Mouse (Mus musculus) forebrain, embryonic 13.5 days (tissue): ENCODE measurements at regions not wholly inside any gene's neighbourhood (a gene's known extent, or its start where the extent isn't known, plus 50 kb on each side); places are given as distances from the start of the nearest gene placed in this dataset.
A peak's percentile ranks its signal among the peaks of the same experiment; 100 is the strongest.

Experiments
- ATAC-seq: fragments of 200-750 bp; cut with Nextera tagmentation; 2 replicates; pipeline ENCODE4 v1.8.0; 2017
- H3K27ac ChIP-seq: fragments of 300-500 bp; sonication (generic); 2 replicates; pipeline ENCODE4 v1.5.1; 2015; ENCODE audit warnings: inconsistent platforms, mild to moderate bottlenecking, moderate library complexity
- H3K27me3 ChIP-seq: fragments of 300-500 bp; sonication (generic); 2 replicates; pipeline ENCODE4 v1.6.1; 2015; ENCODE audit warnings: mild to moderate bottlenecking, inconsistent platforms
- H3K36me3 ChIP-seq: fragments of 300-500 bp; sonication (generic); 2 replicates; pipeline ENCODE4 v1.6.1; 2015; ENCODE audit warnings: mild to moderate bottlenecking, inconsistent platforms; ENCODE audit not compliant: poor library complexity, severe bottlenecking
- H3K4me1 ChIP-seq: fragments of 300-500 bp; sonication (generic); 2 replicates; pipeline ENCODE4 v1.6.1; 2015; ENCODE audit warnings: inconsistent platforms
- H3K4me2 ChIP-seq: fragments of 300-500 bp; sonication (generic); 2 replicates; pipeline ENCODE4 v1.6.1; 2015; ENCODE audit warnings: inconsistent platforms, mild to moderate bottlenecking, moderate library complexity
- H3K4me3 ChIP-seq: fragments of 300-500 bp; sonication (generic); 2 replicates; pipeline ENCODE4 v1.5.1; 2015; ENCODE audit warnings: mild to moderate bottlenecking, inconsistent platforms
- H3K9ac ChIP-seq: fragments of 300-500 bp; sonication (generic); 2 replicates; pipeline ENCODE4 v1.6.1; 2015; ENCODE audit warnings: mild to moderate bottlenecking, inconsistent platforms
- H3K9me3 ChIP-seq: fragments of 300-500 bp; sonication (generic); replicated peaks from 2 replicates; pipeline ENCODE4 v1.6.1; 2016; ENCODE audit warnings: inconsistent platforms
- WGBS: fragments of 180-500 bp; shearing (Covaris S2); methylation state at CpG from one replicate; pipeline ENCODE4 v1.1.7; 2015; 5-methylcytosine and 5-hydroxymethylcytosine counted together

DNA sequence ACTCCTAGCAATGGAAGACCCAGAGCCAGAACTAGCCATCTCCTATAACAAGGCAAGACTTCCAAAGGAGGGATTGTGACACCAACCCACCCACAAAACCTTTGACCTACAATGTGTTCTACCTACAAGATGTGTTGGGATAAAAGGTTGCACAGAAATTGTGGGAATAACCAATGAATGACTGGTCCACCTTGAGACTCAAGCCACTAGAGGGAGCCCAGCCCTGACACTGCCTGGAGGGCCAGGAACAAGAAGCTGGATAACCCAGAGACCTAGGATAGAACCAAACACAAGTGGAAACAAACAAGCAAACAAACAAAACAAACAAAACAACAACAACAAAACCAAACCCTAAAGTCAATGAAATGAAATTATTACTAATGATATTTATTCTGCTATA, 288.8 kb downstream of the Dchs2 start:
- ATAC-seq: no peak
- Histone ChIP-seq H3K27ac (no peak overlapping the region), H3K9ac (no peak overlapping the region), H3K4me1 (no peaks in the 10 kb centered on the region), H3K27me3 (no peaks in the 10 kb centered on the region), H3K36me3 (no peaks in the 10 kb centered on the region), H3K4me3 (no peak overlapping the region), H3K4me2 (no peak overlapping the region), H3K9me3 (no peaks in the 10 kb centered on the region)

DNA sequence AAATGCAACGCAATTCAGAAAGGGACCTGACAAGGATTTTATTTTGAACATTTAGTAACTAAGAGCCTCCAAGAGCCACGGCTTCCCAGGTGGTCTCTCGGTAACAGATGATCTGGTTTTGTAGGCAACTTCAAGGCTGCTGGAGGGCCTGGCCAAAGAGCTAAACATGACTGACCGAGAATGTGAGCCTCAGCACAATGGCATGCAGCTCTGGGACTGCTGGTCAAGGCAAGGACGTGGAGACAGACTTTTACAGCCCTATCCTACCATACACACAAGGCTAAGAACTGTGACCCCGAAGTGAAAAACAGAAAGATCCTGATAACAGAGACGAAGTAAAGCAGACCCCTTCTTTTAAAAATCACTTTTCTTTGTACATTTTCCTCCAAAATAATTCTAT, 296.5 kb downstream of the Dchs2 start:
- no peaks in the 10 kb centered on the region for H3K27me3 ChIP-seq
- no peak overlapping the region for H3K27ac ChIP-seq
- H3K36me3 ChIP-seq: no peaks in the 10 kb centered on the region
- H3K9me3 ChIP-seq: no peaks in the 10 kb centered on the region
- no peak overlapping the region for H3K4me2 ChIP-seq
- H3K4me1 ChIP-seq: no peaks in the 10 kb centered on the region
- no peak overlapping the region for H3K9ac ChIP-seq
- ATAC-seq: no peak
- WGBS: 62% methylated on average over 7 of the region's 7 CpGs
- H3K4me3 ChIP-seq: no peak overlapping the region

DNA sequence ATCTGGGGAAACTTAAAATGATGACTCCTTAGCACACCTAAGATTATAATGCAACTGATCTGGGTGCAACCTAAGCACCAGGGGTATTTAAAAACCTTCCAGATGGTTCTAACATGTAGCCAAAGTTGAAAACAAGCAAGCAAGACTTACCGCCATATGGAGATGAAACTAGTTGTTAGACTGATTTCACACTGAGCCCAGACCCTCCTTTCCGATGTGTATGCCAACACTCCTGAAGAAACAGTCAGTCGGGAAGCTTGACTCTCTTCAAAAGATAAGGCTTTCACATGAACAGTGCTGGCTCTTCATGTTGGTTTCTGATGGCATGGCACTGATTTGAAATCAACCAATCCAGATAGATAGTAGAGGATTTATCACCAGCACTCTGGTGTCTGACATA, 301.6 kb downstream of the Dchs2 start:
- Histone ChIP-seq H3K4me1 (no peaks in the 10 kb centered on the region), H3K27me3 (no peaks in the 10 kb centered on the region), H3K9ac (no peak overlapping the region), H3K36me3 (no peaks in the 10 kb centered on the region), H3K9me3 (no peaks in the 10 kb centered on the region), H3K4me3 (no peak overlapping the region), H3K27ac (peak overlapping the region; percentile 25; the same call in 1 of the 2 replicates), H3K4me2 (no peak overlapping the region)
- ATAC-seq: peak; percentile 73; the same call in 1 of the 2 replicates
- 84% methylated on average over 3 of the region's 3 CpGs for WGBS

DNA sequence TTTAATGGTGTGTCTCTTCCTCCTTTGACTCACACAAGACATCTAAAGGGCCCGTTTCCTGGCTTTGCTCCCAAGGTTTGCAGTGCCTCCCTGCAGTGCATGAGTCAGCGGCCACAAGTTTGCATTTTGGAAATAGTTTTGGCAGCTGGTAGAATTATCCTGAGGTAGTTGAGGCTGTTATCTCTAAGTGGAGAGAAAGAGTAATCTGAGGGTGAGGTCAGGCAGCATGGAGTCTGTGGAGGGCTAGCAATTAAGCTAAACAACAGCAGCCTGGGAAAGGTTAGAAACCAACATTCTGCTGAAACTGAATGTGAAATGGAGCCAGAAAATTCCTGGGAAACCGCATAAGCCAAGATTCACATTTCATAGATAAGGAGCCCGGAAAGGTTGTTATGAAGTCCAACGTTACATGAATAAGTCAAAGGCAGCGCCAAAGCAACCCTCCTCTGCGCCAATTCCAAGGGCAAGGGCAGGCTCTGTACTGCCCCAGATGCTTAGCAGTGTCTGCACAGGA, 318.5 kb downstream of the Dchs2 start:
- whole genome bisulfite sequencing: 87% methylated on average over 7 of the region's 7 CpGs
- Histone ChIP-seq H3K4me1 (no peaks in the 10 kb centered on the region), H3K9ac (no peak overlapping the region), H3K9me3 (no peaks in the 10 kb centered on the region), H3K4me3 (no peak overlapping the region), H3K36me3 (no peaks in the 10 kb centered on the region), H3K27ac (no peak overlapping the region), H3K27me3 (no peaks in the 10 kb centered on the region), H3K4me2 (no peak overlapping the region)
- no peak for ATAC-seq

DNA sequence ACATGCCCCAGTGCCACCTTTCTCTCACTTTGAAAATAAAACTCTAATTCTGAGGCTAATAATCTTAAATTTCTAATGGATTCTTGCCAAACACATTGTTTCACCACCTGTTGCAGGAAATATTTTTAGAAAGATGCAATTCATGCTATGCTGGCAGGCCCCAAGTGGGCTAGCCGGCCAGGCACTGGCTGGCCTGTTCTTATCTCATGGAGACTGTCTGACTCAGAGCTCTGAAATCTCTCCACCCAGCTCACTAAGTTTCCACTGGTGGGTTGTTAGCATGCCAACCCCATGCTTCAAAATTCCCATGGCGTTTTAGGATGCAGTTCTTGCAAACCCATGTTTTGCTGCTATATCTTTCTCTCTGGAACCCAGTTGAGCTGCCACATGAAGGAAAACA, 315.5 kb upstream of the Sfrp2 start:
- no peak overlapping the region for H3K4me2 ChIP-seq
- H3K27ac ChIP-seq: no peak overlapping the region
- H3K9me3 ChIP-seq: no peaks in the 10 kb centered on the region
- no peaks in the 10 kb centered on the region for H3K4me1 ChIP-seq
- no peak overlapping the region for H3K4me3 ChIP-seq
- no peaks in the 10 kb centered on the region for H3K27me3 ChIP-seq
- no peak overlapping the region for H3K9ac ChIP-seq
- no peak for ATAC-seq
- WGBS: 95% methylated on average over 2 of the region's 2 CpGs
- H3K36me3 ChIP-seq: no peaks in the 10 kb centered on the region

DNA sequence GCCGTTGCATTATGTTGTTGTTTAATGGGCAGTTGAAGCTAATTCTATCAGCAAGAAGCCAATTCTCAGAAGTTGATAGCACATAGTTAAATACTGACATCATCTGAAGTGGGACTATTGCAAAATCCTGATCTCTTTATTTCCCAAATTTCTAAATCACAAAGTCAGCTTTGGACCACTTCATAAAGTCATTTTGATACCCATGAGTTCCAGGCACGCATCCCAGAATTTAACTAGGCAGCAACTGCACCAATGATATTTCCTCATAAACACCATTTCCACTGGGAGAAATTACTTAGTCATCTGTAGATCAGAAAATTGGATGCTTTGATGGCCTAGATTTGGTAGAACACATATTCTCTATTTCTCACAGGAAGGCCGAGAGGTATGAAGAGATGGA, 314.8 kb upstream of the Sfrp2 start:
- Histone ChIP-seq H3K4me1 (no peaks in the 10 kb centered on the region), H3K4me3 (no peak overlapping the region), H3K27ac (no peak overlapping the region), H3K27me3 (no peaks in the 10 kb centered on the region), H3K4me2 (no peak overlapping the region), H3K9ac (no peak overlapping the region), H3K36me3 (no peaks in the 10 kb centered on the region), H3K9me3 (no peaks in the 10 kb centered on the region)
- 91% methylated on average over 3 of the region's 3 CpGs for WGBS
- ATAC-seq: no peak

DNA sequence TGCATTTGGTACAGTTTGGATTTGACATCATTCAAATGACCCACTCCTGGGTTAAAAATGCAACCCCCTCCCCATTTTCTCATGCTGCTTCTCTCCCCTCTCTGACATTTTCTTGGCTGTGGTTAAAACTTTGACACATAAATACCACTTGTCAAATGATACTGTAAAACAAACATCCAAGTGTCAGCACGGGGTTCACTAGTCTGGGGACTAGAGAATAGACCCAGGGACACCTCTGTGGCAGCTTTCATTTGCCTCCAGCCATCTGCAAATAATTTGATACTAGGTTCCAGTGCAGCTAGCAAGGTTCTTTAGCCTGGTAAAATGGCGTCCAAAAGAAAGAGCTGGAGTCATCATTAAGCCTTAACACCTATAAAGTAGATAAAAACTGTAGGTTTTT, 312.7 kb upstream of the Sfrp2 start:
- WGBS: 53% methylated on average over 2 of the region's 2 CpGs
- Histone ChIP-seq H3K36me3 (no peaks in the 10 kb centered on the region), H3K9me3 (no peaks in the 10 kb centered on the region), H3K4me3 (no peak overlapping the region), H3K4me1 (no peaks in the 10 kb centered on the region), H3K9ac (no peak overlapping the region), H3K27ac (no peak overlapping the region), H3K4me2 (no peak overlapping the region), H3K27me3 (no peaks in the 10 kb centered on the region)
- ATAC-seq: peak; percentile 67; the same call in 1 of the 2 replicates

DNA sequence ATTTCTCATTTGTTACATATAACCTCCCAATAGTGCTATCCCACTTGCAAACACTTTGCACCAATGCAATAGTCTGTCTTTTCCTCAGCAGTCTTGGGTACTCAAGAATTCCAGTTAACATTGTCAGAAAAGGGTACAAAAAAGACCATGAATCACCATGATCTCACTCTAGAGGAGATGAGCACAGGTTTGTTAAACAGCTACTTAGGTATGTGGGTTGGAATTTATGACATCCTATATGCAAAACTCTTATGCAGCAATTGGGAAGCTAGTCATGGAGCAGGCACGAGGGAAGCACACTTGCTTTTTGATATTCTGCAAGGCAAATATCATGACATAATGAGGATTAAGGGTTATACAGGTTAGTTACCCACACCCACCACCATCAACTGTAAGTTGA, 307.7 kb upstream of the Sfrp2 start:
- WGBS: 83% methylated on average over 1 of the region's 1 CpGs
- no peak for ATAC-seq

DNA sequence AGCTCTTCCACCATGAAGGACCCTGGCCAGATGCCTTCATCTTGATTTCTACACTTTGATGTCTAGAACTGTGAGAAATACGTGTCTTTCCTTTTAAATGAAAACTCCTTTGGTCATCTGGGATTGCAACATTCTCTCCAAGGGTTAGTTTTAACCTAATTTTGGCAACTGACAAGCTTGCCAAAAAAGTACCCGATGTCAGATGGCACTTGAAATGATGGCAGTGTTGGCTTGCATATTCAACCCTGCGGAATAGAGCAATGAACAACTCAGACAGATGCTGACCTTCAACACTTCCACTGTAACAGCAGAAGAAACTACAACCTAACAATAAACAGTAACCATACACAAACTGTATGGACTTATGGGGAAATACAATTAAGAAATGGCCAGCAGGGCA, 286.9 kb upstream of the Sfrp2 start:
- Histone ChIP-seq H3K27me3 (no peaks in the 10 kb centered on the region), H3K4me1 (no peaks in the 10 kb centered on the region), H3K36me3 (no peaks in the 10 kb centered on the region), H3K4me2 (no peak overlapping the region), H3K9ac (no peak overlapping the region), H3K9me3 (no peaks in the 10 kb centered on the region), H3K4me3 (no peak overlapping the region), H3K27ac (no peak overlapping the region)
- WGBS: 94% methylated on average over 3 of the region's 3 CpGs
- ATAC-seq: no peak

More for the DNA sequence above, 307.7 kb upstream of the Sfrp2 start:
- Histone ChIP-seq H3K27me3 (no peaks in the 10 kb centered on the region), H3K4me1 (no peaks in the 10 kb centered on the region), H3K27ac (no peak overlapping the region), H3K4me2 (no peak overlapping the region), H3K9ac (no peak overlapping the region), H3K4me3 (no peak overlapping the region), H3K9me3 (no peaks in the 10 kb centered on the region), H3K36me3 (no peaks in the 10 kb centered on the region)

DNA sequence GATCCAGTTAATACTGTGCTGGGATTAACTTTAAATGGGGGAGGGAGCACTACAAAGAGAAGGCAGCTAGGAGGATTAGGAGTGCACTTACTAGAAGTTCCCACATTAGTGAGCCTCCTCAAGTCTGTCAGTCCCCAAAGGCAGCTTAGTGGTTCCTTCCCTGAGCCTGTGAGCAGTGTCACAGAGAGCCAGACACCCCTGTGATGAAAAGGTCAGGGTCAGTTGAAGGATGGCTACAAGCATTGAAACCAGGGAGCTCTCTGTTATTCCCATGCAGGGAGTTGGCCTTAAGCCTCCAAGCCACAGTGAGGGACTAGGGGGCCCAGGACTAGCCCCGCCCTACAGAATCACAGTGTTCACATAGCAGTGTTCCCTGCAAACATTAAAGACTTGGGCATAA, 285.9 kb upstream of the Sfrp2 start:
- 76% methylated on average over 1 of the region's 1 CpGs for WGBS
- Histone ChIP-seq H3K36me3 (no peaks in the 10 kb centered on the region), H3K27ac (no peak overlapping the region), H3K4me2 (no peak overlapping the region), H3K9ac (no peak overlapping the region), H3K9me3 (no peaks in the 10 kb centered on the region), H3K27me3 (no peaks in the 10 kb centered on the region), H3K4me1 (no peaks in the 10 kb centered on the region), H3K4me3 (no peak overlapping the region)
- ATAC-seq: no peak

DNA sequence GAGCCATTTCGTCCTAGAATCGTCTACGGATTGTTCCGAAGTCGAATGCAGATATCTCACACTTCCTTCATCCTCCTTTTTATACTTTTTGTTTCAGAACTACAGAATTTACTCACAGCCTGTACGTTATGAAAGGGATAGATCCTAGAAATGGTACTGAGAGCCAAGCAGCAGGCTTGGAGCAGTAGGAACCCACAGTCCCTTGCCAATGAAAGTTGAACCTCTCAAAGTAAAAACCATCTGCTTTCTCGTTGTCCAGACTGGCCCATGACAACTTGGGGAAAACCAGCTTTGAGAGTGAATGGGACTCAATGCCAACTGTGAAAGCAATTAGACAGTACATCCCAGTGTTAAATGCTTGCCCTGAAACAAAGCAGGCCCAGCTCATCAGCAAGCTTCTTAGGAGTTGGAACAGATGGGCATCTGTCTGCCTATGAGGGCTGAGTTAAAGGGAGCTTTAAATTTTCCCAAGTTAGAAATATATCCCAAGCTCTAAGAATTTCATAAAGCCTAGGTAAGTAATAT, 279.9 kb upstream of the Sfrp2 start:
- 85% methylated on average over 7 of the region's 7 CpGs for WGBS
- ATAC-seq: peak; percentile 85

DNA sequence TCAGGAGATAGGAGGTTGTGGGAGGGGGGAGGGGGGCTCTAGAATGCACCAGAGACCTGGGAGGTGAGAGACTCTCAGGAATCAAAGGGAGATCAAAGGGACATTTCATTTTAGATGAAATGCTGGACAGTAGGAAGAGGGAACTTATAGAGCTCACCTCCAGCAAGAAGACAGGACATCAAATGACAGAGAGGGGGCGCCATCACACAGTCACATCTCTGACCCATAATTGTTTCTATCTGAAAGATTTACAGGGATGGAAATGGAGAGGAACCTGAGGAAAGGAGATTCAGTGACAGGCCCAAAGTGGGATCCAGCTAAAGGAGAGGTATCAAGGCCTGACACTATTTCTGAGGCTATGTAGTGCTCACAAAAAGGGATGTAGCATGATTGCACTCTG, 270.5 kb upstream of the Sfrp2 start:
- no peak; the same call in 1 of the 2 replicates for ATAC-seq
- H3K36me3 ChIP-seq: no peaks in the 10 kb centered on the region
- no peak overlapping the region for H3K27ac ChIP-seq
- no peaks in the 10 kb centered on the region for H3K4me1 ChIP-seq
- no peaks in the 10 kb centered on the region for H3K27me3 ChIP-seq
- WGBS: 17% methylated on average over 1 of the region's 1 CpGs
- H3K9ac ChIP-seq: no peak overlapping the region
- no peaks in the 10 kb centered on the region for H3K9me3 ChIP-seq
- no peak overlapping the region for H3K4me2 ChIP-seq
- no peak overlapping the region for H3K4me3 ChIP-seq

More for the DNA sequence above, 279.9 kb upstream of the Sfrp2 start:
- H3K4me1 ChIP-seq: no peaks in the 10 kb centered on the region
- H3K4me3 ChIP-seq: no peak overlapping the region
- H3K9ac ChIP-seq: no peak overlapping the region
- H3K27ac ChIP-seq: no peak overlapping the region
- H3K9me3 ChIP-seq: no peaks in the 10 kb centered on the region
- H3K27me3 ChIP-seq: no peaks in the 10 kb centered on the region
- H3K4me2 ChIP-seq: no peak overlapping the region
- H3K36me3 ChIP-seq: no peaks in the 10 kb centered on the region

DNA sequence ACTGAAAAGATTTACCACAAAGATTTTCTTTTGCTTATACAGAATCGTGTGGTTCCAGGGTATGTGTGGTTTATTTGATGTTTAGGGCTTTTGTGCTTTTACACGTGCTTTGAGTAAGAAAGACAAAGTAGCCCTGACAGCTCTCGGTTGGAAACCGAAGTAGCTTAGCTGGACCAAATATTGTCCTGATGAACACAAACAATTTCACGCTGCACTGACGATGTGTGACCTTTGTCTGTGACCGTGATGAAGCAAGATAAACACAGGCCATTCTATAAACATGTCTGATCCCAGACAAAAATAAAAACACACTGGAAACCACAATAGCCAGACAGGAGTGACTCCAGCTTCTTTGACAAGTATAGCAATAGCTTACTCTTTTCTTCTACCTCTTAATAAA, 262.2 kb upstream of the Sfrp2 start:
- Histone ChIP-seq H3K9me3 (no peaks in the 10 kb centered on the region), H3K27ac (no peak overlapping the region), H3K9ac (no peak overlapping the region), H3K27me3 (no peaks in the 10 kb centered on the region), H3K4me3 (no peak overlapping the region), H3K4me1 (no peaks in the 10 kb centered on the region), H3K4me2 (no peak overlapping the region), H3K36me3 (no peaks in the 10 kb centered on the region)
- 19% methylated on average over 7 of the region's 7 CpGs for WGBS
- no peak for ATAC-seq
